Mouse (Mus musculus) hindbrain, embryonic 11.5 days (tissue): ENCODE data around the gene Tom1l2. TPM values are rescaled to one million over a fixed set of nuclear protein-coding genes. Genes with fewer than 3 reads are reported as not detected.

Source experiments
- ATAC-seq: fragments of 200-750 bp; cut with Nextera tagmentation; 2 replicates; pipeline ENCODE4 v1.8.0; 2017; ENCODE audit warnings: mild to moderate bottlenecking, moderate TSS enrichment, moderate library complexity; ENCODE audit not compliant: low FRiP score
- DNase-seq: peaks from one replicate; pipeline ENCODE4 v3.0.0-alpha.2; 2015; ENCODE audit warnings: low spot score
- H3K27ac ChIP-seq: fragments of 300-500 bp; sonication (generic); 2 replicates; pipeline ENCODE4 v1.5.1; 2014; ENCODE audit warnings: mild to moderate bottlenecking, low read depth, low read length
- H3K27me3 ChIP-seq: fragments of 300-500 bp; sonication (generic); 2 replicates; pipeline ENCODE4 v1.6.1; 2014; ENCODE audit warnings: mild to moderate bottlenecking, low read length, moderate library complexity, mixed read lengths; ENCODE audit not compliant: control insufficient read depth, insufficient read depth
- H3K36me3 ChIP-seq: fragments of 300-500 bp; sonication (generic); 2 replicates; pipeline ENCODE4 v1.6.1; 2014; ENCODE audit warnings: mild to moderate bottlenecking, low read length, moderate library complexity, mixed read lengths; ENCODE audit not compliant: control insufficient read depth, insufficient read depth
- H3K4me1 ChIP-seq: fragments of 300-500 bp; sonication (generic); replicated peaks from 2 replicates; pipeline ENCODE4 v1.6.1; 2014; ENCODE audit warnings: low read length, mixed read lengths; ENCODE audit not compliant: control insufficient read depth, insufficient read depth
- H3K4me2 ChIP-seq: fragments of 300-500 bp; sonication (generic); replicated peaks from 2 replicates; pipeline ENCODE4 v1.6.1; 2014; ENCODE audit warnings: mild to moderate bottlenecking, low read depth, low read length
- H3K4me3 ChIP-seq: fragments of 300-500 bp; sonication (generic); 2 replicates; pipeline ENCODE4 v1.5.1; 2014; ENCODE audit warnings: low read depth, low read length
- H3K9ac ChIP-seq: fragments of 300-500 bp; sonication (generic); 2 replicates; pipeline ENCODE4 v1.6.1; 2014; ENCODE audit warnings: low read depth, low read length
- H3K9me3 ChIP-seq: fragments of 300-500 bp; sonication (generic); 2 replicates; pipeline ENCODE4 v1.6.1; 2016; ENCODE audit warnings: low read length; ENCODE audit not compliant: control insufficient read depth
- WGBS: fragments of 180-500 bp; shearing (Covaris S2); extraction: QIAGEN DNeasy Blood & Tissue Kit; methylation state at CpG from one replicate; pipeline ENCODE4 v1.1.7; 2014; 5-methylcytosine and 5-hydroxymethylcytosine counted together
- polyA plus RNA-seq: library from polyadenylated mRNA; unstranded; fragments of >200 nt; fragmentation: Nextera tagmentation; extraction: Ambion mirVana; gene quantifications from 2 replicates; pipeline ENCODE4 v1.2.1, GENCODE M21; 2014

The Tom1l2 gene
- polyA plus RNA-seq, 1 experiment from 2014 or later, result 13.9 TPM

GRCm38 (mm10) chr11:60230512-60230911 is 122.2 kb downstream of the Tom1l2 start:
- no peak overlapping the region for H3K4me3 ChIP-seq
- H3K4me1 ChIP-seq, result no peaks in the 10 kb centered on the region
- H3K36me3 ChIP-seq, result no peaks in the 10 kb centered on the region
- no peaks in the 10 kb centered on the region for H3K27me3 ChIP-seq
- 0 out of 2 replicates have a peak overlapping the region, but pooled peaks have one; percentile 7 for H3K9ac ChIP-seq
- 83% methylated on average over 7 of the region's 7 CpGs for WGBS
- no peak for DNase-seq
- no peak overlapping the region for H3K27ac ChIP-seq
- no peak overlapping the region for H3K4me2 ChIP-seq
- H3K9me3 ChIP-seq, result no peaks in the 10 kb centered on the region
- no peak for ATAC-seq

GRCm38 (mm10) chr11:60229821-60230220 is 122.9 kb downstream of the Tom1l2 start:
- Histone ChIP-seq H3K4me1 (no peaks in the 10 kb centered on the region), H3K9ac (no peak overlapping the region), H3K27me3 (no peaks in the 10 kb centered on the region), H3K36me3 (no peaks in the 10 kb centered on the region), H3K27ac (no peak overlapping the region), H3K9me3 (no peaks in the 10 kb centered on the region), H3K4me2 (no peak overlapping the region), H3K4me3 (no peak overlapping the region)
- no peak for DNase-seq
- 75% methylated on average over 13 of the region's 13 CpGs for WGBS
- no peak for ATAC-seq

GRCm38 (mm10) chr11:60228525-60228924 is 124.2 kb downstream of the Tom1l2 start:
- ATAC-seq (no peak), DNase-seq (no peak)
- no peak overlapping the region for H3K4me3 ChIP-seq
- H3K36me3 ChIP-seq, result no peaks in the 10 kb centered on the region
- no peak overlapping the region for H3K9ac ChIP-seq
- no peak overlapping the region for H3K27ac ChIP-seq
- H3K27me3 ChIP-seq, result no peaks in the 10 kb centered on the region
- H3K4me2 ChIP-seq, result no peak overlapping the region
- 78% methylated on average over 3 of the region's 3 CpGs for WGBS
- no peaks in the 10 kb centered on the region for H3K4me1 ChIP-seq
- H3K9me3 ChIP-seq, result no peaks in the 10 kb centered on the region

- Histone ChIP-seq H3K36me3 (no peaks in the 10 kb centered on the region), H3K27me3 (no peaks in the 10 kb centered on the region), H3K9ac (no peak overlapping the region), H3K27ac (no peak overlapping the region), H3K4me1 (no peaks in the 10 kb centered on the region), H3K4me3 (no peak overlapping the region), H3K9me3 (no peaks in the 10 kb centered on the region), H3K4me2 (no peak overlapping the region)
- WGBS, result 68% methylated on average over 1 of the region's 1 CpGs
- ATAC-seq, result no peak
- no peak for DNase-seq
Measured at GRCm38 (mm10) chr11:60225874-60226273, 126.8 kb downstream of the Tom1l2 start.

- WGBS, result 63% methylated on average over 4 of the region's 4 CpGs
- ATAC-seq (no peak), DNase-seq (peak; percentile 40)
- Histone ChIP-seq H3K9ac (no peak overlapping the region), H3K9me3 (no peaks in the 10 kb centered on the region), H3K36me3 (no peaks in the 10 kb centered on the region), H3K27ac (no peak overlapping the region), H3K4me3 (no peak overlapping the region), H3K4me1 (0 out of 2 replicates have a peak, but pooled peaks cover 4% of the 10 kb centered on the region), H3K4me2 (no peak overlapping the region), H3K27me3 (no peaks in the 10 kb centered on the region)
Measured at GRCm38 (mm10) chr11:60224676-60225075, 128.0 kb downstream of the Tom1l2 start.

- Histone ChIP-seq H3K4me2 (peak within 1 kb of the TSS; percentile 42), H3K4me1 (0 out of 2 replicates have a peak, but pooled peaks cover 4% of the 10 kb centered on the region), H3K36me3 (no peaks in the 10 kb centered on the region), H3K4me3 (peak within 1 kb of the TSS; percentile 15; the same call in 1 of the 2 replicates), H3K27ac (no peak within 1 kb of the TSS), H3K27me3 (no peaks in the 10 kb centered on the region), H3K9me3 (no peaks in the 10 kb centered on the region), H3K9ac (no peak within 1 kb of the TSS)
- DNase-seq (peak; percentile 83), ATAC-seq (peak; percentile 69)
- 6% methylated on average over 46 of the region's 46 CpGs for WGBS
Measured at GRCm38 (mm10) chr11:60222469-60223236, 130.1 kb downstream of the Tom1l2 start, which contains the start of gene Srebf1. TSS of gene Srebf1 (minus strand) at chr11:60222581.

- no peak for ATAC-seq
Measured at GRCm38 (mm10) chr11:60222085-60222468, 130.6 kb downstream of the Tom1l2 start.

GRCm38 (mm10) chr11:60221425-60221824 is 131.3 kb downstream of the Tom1l2 start:
- DNase-seq, result no peak
- Histone ChIP-seq H3K9me3 (no peaks in the 10 kb centered on the region), H3K9ac (no peak overlapping the region), H3K36me3 (no peaks in the 10 kb centered on the region), H3K4me1 (0 out of 2 replicates have a peak, but pooled peaks cover 4% of the 10 kb centered on the region), H3K4me2 (no peak overlapping the region), H3K27ac (no peak overlapping the region), H3K27me3 (no peaks in the 10 kb centered on the region), H3K4me3 (no peak overlapping the region)
- WGBS, result 81% methylated on average over 6 of the region's 6 CpGs
- no peak for ATAC-seq

More at GRCm38 (mm10) chr11:60222085-60222468, 130.6 kb downstream of the Tom1l2 start:
- Histone ChIP-seq H3K4me1 (0 out of 2 replicates have a peak, but pooled peaks cover 4% of the 10 kb centered on the region), H3K27ac (no peak overlapping the region), H3K4me2 (peak overlapping the region; percentile 42; the same call in 1 of the 2 replicates), H3K9ac (no peak overlapping the region), H3K36me3 (no peaks in the 10 kb centered on the region), H3K27me3 (no peaks in the 10 kb centered on the region), H3K9me3 (no peaks in the 10 kb centered on the region), H3K4me3 (peak overlapping the region; percentile 15; the same call in 1 of the 2 replicates)
- 53% methylated on average over 3 of the region's 3 CpGs for WGBS
- DNase-seq, result no peak
